Mouse (Mus musculus) lung, adult 2 months (tissue): ENCODE data around the gene Lrrc57. TPM values are rescaled to one million over a fixed set of nuclear protein-coding genes. Genes with fewer than 3 reads are reported as not detected.
"Not testable (repeated sequence)": the region's sequence is repeated elsewhere in the genome, so short reads cannot be mapped to it uniquely, and the experiment has no call there.

Experiments used
- DNase-seq: peaks from one replicate; pipeline ENCODE4 v3.0.0; 2022
- H3K4me1 ChIP-seq: fragments of 200-500 bp; 2 replicates; pipeline ENCODE4 v1.6.1; 2011; ENCODE audit warnings: low read length; ENCODE audit not compliant: control insufficient read depth, insufficient read depth
- H3K4me3 ChIP-seq: fragments of 200-500 bp; replicated peaks from 2 replicates; pipeline ENCODE3; 2011; ENCODE audit warnings: low read depth, mild to moderate bottlenecking, control low read depth, low read length; ENCODE audit errors: extremely low read depth
- CTCF ChIP-seq: fragments of 200-500 bp; IDR thresholded peaks from 2 replicates; pipeline ENCODE4 v1.5.1; 2011; ENCODE audit warnings: mild to moderate bottlenecking, low read length, control low read depth; ENCODE audit not compliant: insufficient read depth
- POLR2A ChIP-seq: fragments of 200-500 bp; IDR thresholded peaks from 2 replicates; pipeline ENCODE4 v1.6.1; 2011; ENCODE audit warnings: low read depth, mild to moderate bottlenecking, control low read depth, low read length, borderline replicate concordance; ENCODE audit errors: extremely low read depth
- WGBS: fragments of 180-500 bp; shearing (Covaris S2); methylation state at CpG from one replicate; pipeline ENCODE4 v1.1.7; 2018; 5-methylcytosine and 5-hydroxymethylcytosine counted together
- polyA plus RNA-seq: library from polyadenylated mRNA; depleted of rRNA; stranded (reverse); fragments of >200 nt; gene quantifications from 2 replicates; pipeline ENCODE4 v1.2.3, GENCODE M21; 2012

Gene Lrrc57
- polyA plus RNA-seq, 1 experiment: 12.9 TPM

GRCm38 (mm10) chr2:120571081-120571480 lies 38.2 kb downstream of the Lrrc57 start:
- H3K4me1 ChIP-seq: peaks cover 2% of the 10 kb centered on the region
- H3K4me3 ChIP-seq: no peak overlapping the region
- 94% methylated on average over 3 of the region's 3 CpGs for WGBS
- TF ChIP-seq POLR2A (no peak), CTCF (no peak)
- no peak for DNase-seq

- no peak for DNase-seq
- H3K4me3 ChIP-seq: peak overlapping the region; percentile 97
- TF ChIP-seq CTCF (no peak), POLR2A (no peak)
- no peaks in the 10 kb centered on the region for H3K4me1 ChIP-seq
- under 1% methylated on average over 22 of the region's 22 CpGs for WGBS
Measured at GRCm38 (mm10) chr2:120567798-120568320, 41.5 kb downstream of the Lrrc57 start.

GRCm38 (mm10) chr2:120566886-120567797 lies 42.2 kb downstream of the Lrrc57 start, which contains the start of gene Snap23:
TSS of gene Snap23 (plus strand) at chr2:120567671.
- TF ChIP-seq POLR2A (peak; percentile 77; the same call in 1 of the 2 replicates), CTCF (no peak)
- peak; percentile 90 for DNase-seq
- under 1% methylated on average over 42 of the region's 42 CpGs for WGBS
- peak within 1 kb of the TSS; percentile 97 for H3K4me3 ChIP-seq
- no peaks in the 10 kb centered on the region for H3K4me1 ChIP-seq

DNA sequence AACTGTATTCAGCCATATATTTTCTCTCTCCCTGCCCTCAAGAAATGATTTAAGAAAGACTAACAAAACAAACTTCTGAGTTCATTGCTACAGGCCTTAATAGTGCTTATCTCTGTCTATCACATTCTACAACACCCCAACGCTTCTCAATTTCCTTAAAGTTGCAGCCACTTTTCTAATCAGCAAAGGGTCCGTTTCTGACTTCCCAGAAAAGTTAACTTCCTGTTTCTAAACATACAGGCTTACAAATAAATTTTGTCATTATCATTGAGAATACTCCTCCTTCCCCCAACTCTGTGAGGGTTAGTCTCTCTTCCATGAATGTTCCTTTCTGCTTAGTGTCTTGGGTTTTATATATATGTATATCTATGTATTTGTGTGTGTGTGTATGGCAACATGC lies 44.0 kb downstream of the Lrrc57 start:
- Histone ChIP-seq H3K4me1 (peaks cover 3% of the 10 kb centered on the region; the same call in 1 of the 2 replicates), H3K4me3 (no peak overlapping the region)
- TF ChIP-seq CTCF (no peak), POLR2A (no peak)
- DNase-seq: no peak
- 56% methylated on average over 2 of the region's 2 CpGs for WGBS

DNA sequence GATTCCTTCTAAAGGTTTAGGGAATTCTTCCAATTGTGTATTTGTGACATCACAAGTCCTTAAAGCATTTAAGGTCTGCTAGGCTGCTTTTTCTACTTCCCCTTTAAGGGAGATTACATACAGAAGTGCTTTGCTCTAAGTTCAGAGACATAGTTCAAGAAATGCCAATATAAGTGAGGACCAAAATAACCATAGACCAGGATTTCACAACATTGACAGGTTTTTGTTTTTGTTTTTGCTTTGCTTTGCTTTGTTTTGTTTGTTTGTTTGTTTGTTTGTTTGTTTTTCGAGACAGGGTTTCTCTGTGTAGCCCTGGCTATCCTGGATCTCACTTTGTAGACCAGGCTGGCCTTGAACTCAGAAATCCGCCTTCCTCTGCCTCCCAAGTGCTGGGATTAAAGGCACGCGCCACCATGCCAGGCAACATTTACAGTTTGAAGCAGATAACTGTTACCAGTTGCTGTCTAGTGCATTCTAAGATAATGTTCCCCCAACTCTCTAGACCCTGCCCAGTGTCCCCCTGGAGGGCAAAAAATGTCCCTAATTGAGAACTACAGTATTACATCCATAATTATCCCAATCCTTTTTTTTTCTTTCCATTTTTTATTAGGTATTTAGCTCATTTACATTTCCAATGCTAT lies 44.7 kb downstream of the Lrrc57 start:
- DNase-seq, H3K4me1 ChIP-seq, H3K4me3 ChIP-seq: not testable (repeated sequence)
- WGBS: 92% methylated on average over 4 of the region's 4 CpGs

- TF ChIP-seq POLR2A (peak; percentile 57; the same call in 1 of the 2 replicates), CTCF (no peak)
- WGBS: under 1% methylated on average over 50 of the region's 50 CpGs
- Histone ChIP-seq H3K4me1 (peaks cover 3% of the 10 kb centered on the region; the same call in 1 of the 2 replicates), H3K4me3 (peak within 1 kb of the TSS; percentile 76)
- peak; percentile 83 for DNase-seq
Measured at GRCm38 (mm10) chr2:120563235-120563990, 45.9 kb downstream of the Lrrc57 start, which contains the start of gene Zfp106. TSS of gene Zfp106 (minus strand) at chr2:120563843.

- TF ChIP-seq POLR2A: no peak
- no peak for TF ChIP-seq CTCF
- DNase-seq: no peak
- Histone ChIP-seq H3K4me1 (peaks cover 3% of the 10 kb centered on the region; the same call in 1 of the 2 replicates), H3K4me3 (peak overlapping the region; percentile 76)
- WGBS: 19% methylated on average over 9 of the region's 9 CpGs
Measured at GRCm38 (mm10) chr2:120562859-120563234, 46.5 kb downstream of the Lrrc57 start.

GRCm38 (mm10) chr2:120561524-120561923 lies 47.8 kb downstream of the Lrrc57 start:
- peaks cover 3% of the 10 kb centered on the region; the same call in 1 of the 2 replicates for H3K4me1 ChIP-seq
- TF ChIP-seq CTCF (no peak), POLR2A (no peak)
- 50% methylated on average over 1 of the region's 1 CpGs for WGBS
- no peak overlapping the region for H3K4me3 ChIP-seq
- no peak for DNase-seq

DNA sequence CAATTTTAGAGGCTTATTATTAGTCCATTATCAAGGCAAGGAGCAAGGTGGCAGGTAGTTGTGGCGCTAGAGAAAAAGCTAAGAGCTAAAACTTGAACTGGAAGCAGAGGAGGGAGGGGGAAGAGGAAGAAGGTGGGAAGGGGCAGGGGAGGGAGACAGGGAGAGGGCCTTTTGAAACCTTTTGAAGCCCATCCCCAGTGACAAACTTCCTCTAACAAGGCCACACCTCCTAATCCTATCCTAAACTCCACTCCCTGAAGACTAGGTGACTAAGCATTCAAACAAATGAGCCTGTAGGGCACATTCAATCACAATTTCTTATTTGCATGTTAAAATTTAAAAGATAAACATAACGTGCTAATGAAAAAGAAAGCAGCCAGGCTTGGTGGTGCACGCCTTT lies 50.5 kb downstream of the Lrrc57 start:
- WGBS: 66% methylated on average over 3 of the region's 3 CpGs
- no peak for DNase-seq
- TF ChIP-seq POLR2A (no peak), CTCF (no peak)

More for the DNA sequence above, 50.5 kb downstream of the Lrrc57 start:
- Histone ChIP-seq H3K4me3 (no peak overlapping the region), H3K4me1 (peaks cover 3% of the 10 kb centered on the region; the same call in 1 of the 2 replicates)
